Mouse (Mus musculus): ENCODE results near the gene Nmi. TPM values are rescaled to one million over a fixed set of nuclear protein-coding genes. Genes with fewer than 3 reads are reported as not detected.
A peak's percentile ranks its signal among the peaks of the same experiment; 100 is the strongest.

Gene Nmi
- polyA plus RNA-seq, 1 experiment from 2014 or later = 6.5 TPM

DNA sequence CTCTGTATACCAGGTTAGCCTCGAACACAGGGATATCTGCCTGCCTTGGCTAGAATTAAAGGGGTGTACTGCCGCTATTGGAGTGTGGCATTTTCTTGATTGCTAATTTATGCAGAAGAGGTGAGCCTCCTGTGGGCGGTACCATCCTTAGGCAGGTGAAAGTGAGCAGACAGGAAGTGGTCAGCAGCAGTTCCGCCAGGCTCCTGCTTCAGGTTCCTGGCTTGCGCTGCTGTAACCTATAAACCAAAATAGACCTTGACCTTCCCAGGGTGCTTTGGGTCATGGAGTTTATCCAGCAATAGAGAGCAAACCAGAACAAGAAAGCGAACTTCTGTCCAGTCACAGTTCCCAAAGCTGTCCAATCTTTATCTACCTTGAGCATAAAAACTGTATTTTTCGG, 37.4 kb downstream of the Nmi start:
- DNase-seq (ENCODE audit: low spot score) = peak; percentile 70
- 90% methylated on average over 7 of the region's 7 CpGs for WGBS
- no peak overlapping the region for H3K4me3 ChIP-seq
- H3K36me3 ChIP-seq = no peaks in the 10 kb centered on the region
- peaks cover 6% of the 10 kb centered on the region; the same call in 1 of the 2 replicates for H3K27me3 ChIP-seq (ENCODE audit: insufficient read depth, poor library complexity, severe bottlenecking)
- peaks cover 9% of the 10 kb centered on the region; the same call in 1 of the 2 replicates for H3K4me1 ChIP-seq
- H3K9me3 ChIP-seq = no peaks in the 10 kb centered on the region
- no peak overlapping the region for H3K27ac ChIP-seq

DNA sequence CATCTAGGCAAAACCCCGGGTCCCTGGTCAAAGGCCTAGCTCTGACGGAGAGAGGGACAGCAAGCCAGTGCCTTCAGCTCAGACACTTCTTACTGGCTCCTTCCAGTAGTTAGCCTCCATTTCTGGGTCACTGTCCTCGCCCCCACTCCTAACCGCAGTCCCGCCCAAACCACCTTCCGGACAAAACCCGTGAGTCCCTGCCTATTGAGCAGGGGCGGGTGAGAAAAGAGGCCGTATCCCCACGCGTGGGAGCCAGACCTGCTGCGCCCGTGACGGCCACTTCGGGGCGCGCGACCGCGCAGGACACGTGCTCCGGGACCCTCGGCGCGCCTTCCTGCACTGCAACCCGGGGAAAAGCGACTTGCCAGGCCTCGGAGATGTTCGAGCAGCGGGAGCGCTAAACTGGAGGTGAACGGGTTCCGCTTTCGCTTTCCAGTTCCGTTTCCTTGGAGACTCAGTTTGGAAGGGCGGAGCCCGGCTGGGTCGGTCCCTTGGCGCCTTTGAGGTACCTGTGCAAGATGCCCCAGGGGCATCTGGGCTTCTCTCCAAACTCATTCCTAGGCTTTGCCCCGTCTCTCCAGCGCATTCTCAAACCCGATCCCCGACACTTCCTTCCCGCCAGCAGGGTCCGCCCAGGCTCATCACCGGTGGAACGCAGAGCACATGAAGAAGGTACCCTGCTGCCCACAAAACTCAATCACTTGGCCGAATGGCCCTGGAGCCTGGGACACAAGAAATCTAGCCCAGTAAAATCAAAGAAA, 38.5 kb downstream of the Nmi start, which contains the start of gene Rbm43:
Gene Rbm43 (minus strand): TSS at position 590 of the 761 bp plus-strand sequence.
- 1% methylated on average over 48 of the region's 48 CpGs for WGBS
- H3K4me3 ChIP-seq = peak within 1 kb of the TSS; percentile 79
- peaks cover 6% of the 10 kb centered on the region; the same call in 1 of the 2 replicates for H3K27me3 ChIP-seq (ENCODE audit: insufficient read depth, poor library complexity, severe bottlenecking)
- H3K36me3 ChIP-seq = peaks cover 9% of the 10 kb centered on the region; the same call in 1 of the 2 replicates
- H3K4me1 ChIP-seq = peaks cover 9% of the 10 kb centered on the region; the same call in 1 of the 2 replicates
- H3K27ac ChIP-seq = peak within 1 kb of the TSS; percentile 94
- peak; percentile 86 for DNase-seq (ENCODE audit: low spot score)
- H3K9me3 ChIP-seq = no peaks in the 10 kb centered on the region

DNA sequence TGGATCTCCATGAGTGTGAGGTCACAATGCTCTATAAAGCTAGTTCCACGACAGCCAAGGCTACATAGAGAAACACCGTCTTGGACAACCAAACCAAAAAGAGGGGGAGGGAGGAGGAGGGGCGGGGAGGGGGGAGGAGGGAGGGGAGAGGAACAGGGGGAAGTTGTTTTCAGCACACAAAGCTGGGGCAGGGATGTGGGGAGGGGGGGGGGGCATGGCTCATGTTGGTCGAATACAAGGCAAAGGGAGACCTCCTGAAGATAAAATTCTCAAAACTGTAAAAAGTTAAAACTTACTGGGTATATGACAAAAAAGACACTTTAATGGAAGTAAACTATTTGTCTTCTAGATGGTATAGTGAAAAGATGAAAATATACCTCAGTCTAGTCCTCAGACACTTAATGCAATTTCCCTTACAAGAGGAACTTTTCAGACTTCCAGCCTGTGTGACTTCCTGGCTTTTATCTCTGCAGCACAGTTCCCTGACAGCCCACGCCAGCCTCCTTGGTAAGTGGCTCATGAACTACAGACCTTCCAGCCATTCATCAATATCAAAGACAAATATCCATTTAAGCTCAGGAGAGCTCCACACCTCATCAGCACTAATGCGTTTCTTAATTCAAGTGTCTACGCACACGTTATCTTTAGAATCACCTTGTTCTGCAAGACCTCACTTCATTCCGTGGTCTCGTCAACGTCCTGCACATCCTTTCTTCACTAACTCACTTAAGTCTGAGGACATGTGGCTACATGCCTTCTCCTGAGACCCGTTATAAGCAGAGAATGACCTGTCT, 39.8 kb downstream of the Nmi start:
- DNase-seq (ENCODE audit: low spot score) = peak; percentile 67
- Histone ChIP-seq H3K27ac (peak overlapping the region; percentile 94; the same call in 1 of the 2 replicates), H3K4me3 (peak overlapping the region; percentile 79), H3K36me3 (peaks cover 9% of the 10 kb centered on the region; the same call in 1 of the 2 replicates), H3K4me1 (peaks cover 9% of the 10 kb centered on the region; the same call in 1 of the 2 replicates), H3K27me3 (ENCODE audit: insufficient read depth, poor library complexity, severe bottlenecking) (peaks cover 6% of the 10 kb centered on the region; the same call in 1 of the 2 replicates), H3K9me3 (no peaks in the 10 kb centered on the region)
- 28% methylated on average over 10 of the region's 12 CpGs for WGBS

DNA sequence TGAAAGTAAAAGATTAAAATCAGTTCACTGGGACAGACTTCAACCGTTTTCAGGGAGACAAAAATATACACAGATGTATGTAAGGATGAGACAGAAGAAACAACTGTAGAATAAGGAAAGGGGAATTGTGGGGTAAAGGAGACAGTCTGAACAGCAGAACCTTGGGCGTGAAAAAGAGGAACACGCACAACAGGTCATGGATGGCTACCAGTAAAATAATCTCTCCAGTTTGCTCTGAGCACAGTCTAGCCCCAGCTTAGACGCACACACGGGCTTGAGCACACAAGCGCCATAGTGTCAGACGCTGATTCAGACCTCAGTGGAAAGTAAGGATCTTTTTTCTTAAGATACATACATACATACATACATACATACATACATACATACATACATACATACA, 42.1 kb downstream of the Nmi start:
- Histone ChIP-seq H3K27ac (no peak overlapping the region), H3K27me3 (ENCODE audit: insufficient read depth, poor library complexity, severe bottlenecking) (peaks cover 5% of the 10 kb centered on the region; the same call in 1 of the 2 replicates)
- 86% methylated on average over 7 of the region's 7 CpGs for WGBS

DNA sequence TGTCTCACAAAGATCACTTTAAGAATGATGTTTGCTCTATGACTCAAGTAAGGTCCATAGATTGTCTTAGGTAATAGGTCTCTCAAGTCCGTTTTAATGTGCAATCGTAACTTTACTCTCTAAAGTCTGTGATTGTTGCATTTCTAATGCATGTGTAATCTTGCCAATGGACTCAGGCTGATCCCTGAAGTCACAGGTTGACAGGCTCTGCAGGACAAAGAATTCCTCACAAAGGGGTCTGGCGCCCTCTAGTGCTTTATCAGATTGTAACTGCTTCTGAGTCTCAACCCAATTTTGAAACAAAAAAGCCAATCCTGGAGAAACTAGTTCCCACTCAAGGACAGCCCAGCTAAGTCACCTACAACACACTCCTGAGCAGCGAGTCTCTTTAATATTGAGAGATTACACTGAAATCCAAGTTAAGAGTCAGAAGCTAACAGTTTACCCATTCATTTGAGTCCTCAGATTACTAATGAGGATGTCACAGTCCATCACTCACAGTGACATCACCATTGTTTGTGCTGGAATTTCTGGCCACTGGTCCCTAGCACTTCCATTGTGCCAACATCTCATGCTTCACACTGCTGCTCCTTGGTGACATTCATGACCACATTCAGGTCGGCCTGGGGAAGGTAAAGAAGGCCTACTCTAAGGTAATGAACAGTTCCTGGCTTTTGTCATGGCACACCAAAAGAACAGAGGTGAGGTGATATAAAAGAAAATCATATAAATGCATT, 58.2 kb downstream of the Nmi start:
- DNase-seq (ENCODE audit: low spot score) = peak; percentile 85
- no peaks in the 10 kb centered on the region for H3K36me3 ChIP-seq
- H3K4me3 ChIP-seq = no peak overlapping the region
- no peaks in the 10 kb centered on the region for H3K27me3 ChIP-seq (ENCODE audit: insufficient read depth, poor library complexity, severe bottlenecking)
- H3K9me3 ChIP-seq = no peaks in the 10 kb centered on the region
- WGBS = 24% methylated on average over 5 of the region's 5 CpGs
- no peak overlapping the region for H3K27ac ChIP-seq
- peaks cover 7% of the 10 kb centered on the region; the same call in 1 of the 2 replicates for H3K4me1 ChIP-seq

More for the DNA sequence above, 42.1 kb downstream of the Nmi start:
- H3K4me3 ChIP-seq = no peak overlapping the region
- H3K4me1 ChIP-seq = peaks cover 9% of the 10 kb centered on the region; the same call in 1 of the 2 replicates
- DNase-seq (ENCODE audit: low spot score) = no peak
- H3K36me3 ChIP-seq = peaks cover 9% of the 10 kb centered on the region; the same call in 1 of the 2 replicates
- no peaks in the 10 kb centered on the region for H3K9me3 ChIP-seq

DNA sequence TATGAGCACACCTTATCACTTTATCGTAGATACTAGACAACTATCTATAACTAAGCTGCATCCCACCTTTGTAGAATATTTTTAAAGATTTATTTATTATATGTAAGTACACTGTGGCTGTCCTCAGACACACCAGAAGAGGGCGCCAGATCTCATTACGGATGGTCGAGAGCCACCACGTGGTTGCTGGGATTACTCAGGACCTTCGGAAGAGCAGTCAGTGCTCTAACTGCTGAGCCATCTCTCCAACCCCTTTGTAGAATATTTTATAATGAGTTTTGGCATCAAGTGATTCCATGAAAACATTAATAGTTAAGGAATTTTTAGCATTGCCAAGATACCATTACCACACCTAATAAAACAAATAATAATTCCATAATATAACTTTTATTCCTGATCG, 58.8 kb downstream of the Nmi start:
- H3K9me3 ChIP-seq = no peaks in the 10 kb centered on the region
- DNase-seq (ENCODE audit: low spot score) = no peak
- no peak overlapping the region for H3K27ac ChIP-seq
- H3K4me3 ChIP-seq = no peak overlapping the region
- peaks cover 7% of the 10 kb centered on the region; the same call in 1 of the 2 replicates for H3K4me1 ChIP-seq
- WGBS = 62% methylated on average over 7 of the region's 7 CpGs
- no peaks in the 10 kb centered on the region for H3K36me3 ChIP-seq
- H3K27me3 ChIP-seq (ENCODE audit: insufficient read depth, poor library complexity, severe bottlenecking) = no peaks in the 10 kb centered on the region

DNA sequence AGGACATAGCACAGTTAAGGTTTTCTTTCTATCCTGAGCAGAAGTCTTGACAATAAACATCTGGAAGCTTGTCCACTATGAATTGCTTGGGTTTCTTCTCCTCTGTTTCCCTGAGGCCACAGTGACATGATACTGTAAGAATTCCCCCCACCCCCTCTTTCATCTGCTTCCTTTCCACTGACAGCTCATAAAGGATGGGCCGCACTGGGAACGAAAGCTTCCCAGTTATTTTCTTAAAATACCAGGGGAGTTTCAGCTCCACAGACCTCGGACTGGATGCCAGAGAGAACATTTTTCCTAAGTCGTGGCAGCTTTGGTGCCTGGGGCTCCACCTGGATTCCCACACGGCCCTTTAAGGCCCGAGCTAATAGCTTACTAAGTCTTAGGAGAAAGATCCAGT, 60.6 kb downstream of the Nmi start:
- Histone ChIP-seq H3K9me3 (no peaks in the 10 kb centered on the region), H3K36me3 (no peaks in the 10 kb centered on the region), H3K27me3 (ENCODE audit: insufficient read depth, poor library complexity, severe bottlenecking) (no peaks in the 10 kb centered on the region), H3K4me3 (no peak overlapping the region), H3K27ac (peak overlapping the region; percentile 64), H3K4me1 (peaks cover 7% of the 10 kb centered on the region; the same call in 1 of the 2 replicates)
- DNase-seq (ENCODE audit: low spot score) = peak; percentile 74
- 25% methylated on average over 6 of the region's 6 CpGs for WGBS

DNA sequence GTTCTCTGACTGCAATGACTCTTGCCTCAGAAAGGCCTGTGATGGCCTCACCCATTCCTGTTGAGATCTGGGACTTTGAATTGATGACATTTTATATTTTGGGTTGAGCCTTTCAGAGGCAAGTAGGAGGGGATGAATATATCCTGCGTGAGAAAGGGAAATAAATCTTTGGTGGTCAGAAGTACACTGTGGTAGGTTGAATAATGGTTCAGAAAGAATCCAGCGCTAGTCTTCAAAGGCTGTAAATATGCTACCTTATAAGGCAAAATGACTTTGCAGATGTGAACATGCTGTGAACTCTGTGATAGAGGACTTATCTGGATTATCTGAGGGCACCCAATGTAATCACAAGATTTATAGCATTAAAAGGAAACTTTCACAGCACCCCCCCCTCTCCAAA, 61.4 kb downstream of the Nmi start:
- WGBS = 90% methylated on average over 2 of the region's 2 CpGs
- Histone ChIP-seq H3K9me3 (no peaks in the 10 kb centered on the region), H3K4me3 (no peak overlapping the region), H3K36me3 (no peaks in the 10 kb centered on the region), H3K27me3 (ENCODE audit: insufficient read depth, poor library complexity, severe bottlenecking) (no peaks in the 10 kb centered on the region), H3K27ac (no peak overlapping the region), H3K4me1 (peaks cover 9% of the 10 kb centered on the region)
- DNase-seq (ENCODE audit: low spot score) = no peak

DNA sequence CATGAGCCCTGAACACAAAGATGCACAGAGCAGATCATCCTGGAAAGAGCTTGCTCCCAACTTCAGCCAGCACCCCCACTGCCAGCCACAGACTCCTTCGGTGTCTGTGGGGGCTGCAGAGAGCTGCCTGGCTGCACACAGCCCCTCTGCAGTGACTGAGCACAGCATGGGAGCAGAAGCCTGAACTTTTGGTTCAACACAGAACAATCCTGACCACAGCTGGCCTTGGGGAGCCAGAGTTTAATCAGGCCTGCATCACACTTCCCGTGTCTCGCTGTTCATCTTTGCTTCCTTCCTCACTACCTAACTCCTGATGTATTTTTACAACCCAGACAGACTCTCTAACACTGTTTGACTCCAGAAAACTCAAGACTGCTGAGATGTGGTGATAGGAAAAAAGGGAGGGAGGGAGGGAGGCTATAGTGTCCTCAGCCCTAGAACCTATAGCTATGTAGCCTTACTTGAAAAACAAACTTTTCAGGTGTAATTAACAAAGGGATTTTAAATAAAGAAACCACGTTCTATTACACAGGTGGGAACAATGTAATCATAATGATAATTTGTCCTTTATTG, 65.7 kb downstream of the Nmi start:
- DNase-seq (ENCODE audit: low spot score) = no peak
- H3K4me1 ChIP-seq = peaks cover 6% of the 10 kb centered on the region
- no peak overlapping the region for H3K27ac ChIP-seq
- WGBS = 67% methylated on average over 4 of the region's 4 CpGs
- no peaks in the 10 kb centered on the region for H3K36me3 ChIP-seq
- H3K4me3 ChIP-seq = no peak overlapping the region
- H3K27me3 ChIP-seq (ENCODE audit: insufficient read depth, poor library complexity, severe bottlenecking) = no peaks in the 10 kb centered on the region
- H3K9me3 ChIP-seq = no peaks in the 10 kb centered on the region

DNA sequence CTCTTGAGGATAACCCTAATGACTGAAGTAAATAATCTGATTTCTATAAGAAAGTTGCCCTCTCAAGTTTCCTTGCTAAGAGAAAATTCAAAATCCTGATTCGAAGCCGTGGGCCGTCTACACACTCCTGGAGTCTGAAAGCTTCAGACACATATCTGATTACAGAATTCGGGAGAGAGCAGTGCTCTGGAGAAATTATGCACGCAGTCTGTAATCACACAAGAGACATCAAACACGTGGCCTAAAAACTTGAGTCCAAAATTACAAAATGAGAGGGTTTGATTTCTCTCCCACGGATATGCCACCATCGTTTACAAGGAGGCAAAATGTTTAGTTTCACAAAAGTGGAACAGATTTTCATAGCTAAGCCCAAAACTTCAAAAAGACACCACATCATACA, 67.7 kb downstream of the Nmi start:
- Histone ChIP-seq H3K4me3 (no peak overlapping the region), H3K9me3 (no peaks in the 10 kb centered on the region), H3K4me1 (peaks cover 3% of the 10 kb centered on the region; the same call in 1 of the 2 replicates), H3K27ac (no peak overlapping the region), H3K36me3 (no peaks in the 10 kb centered on the region), H3K27me3 (ENCODE audit: insufficient read depth, poor library complexity, severe bottlenecking) (no peaks in the 10 kb centered on the region)
- DNase-seq (ENCODE audit: low spot score) = no peak
- WGBS = 86% methylated on average over 8 of the region's 8 CpGs
